Mouse (Mus musculus) neutrophil, adult 5-6 weeks (primary cell): ENCODE results near the gene Marf1. TPM values are rescaled to one million over a fixed set of nuclear protein-coding genes. Genes with fewer than 3 reads are reported as not detected.

Experiments
- ATAC-seq: fragments of 151-379, 151-347 bp; 2 replicates; pipeline ENCODE4 v1.8.0; 2017; ENCODE audit warnings: mild to moderate bottlenecking, moderate TSS enrichment; ENCODE audit not compliant: insufficient number of reproducible peaks, poor library complexity, low FRiP score, severe bottlenecking; ENCODE audit errors: extremely low read depth
- total RNA-seq: library from RNA; stranded (forward); fragments of 200-1000 nt; gene quantifications from 2 replicates; pipeline ENCODE4 v1.2.3, GENCODE M21; 2017

The Marf1 gene
- total RNA-seq, 1 experiment from 2014 or later, result 75.2 TPM

- no peak for ATAC-seq
These were observed 19.9 kb downstream of the Marf1 start for GRCm38 (mm10) chr16:14143298-14143697.

GRCm38 (mm10) chr16:14139106-14139505, 24.0 kb downstream of the Marf1 start:
- ATAC-seq, result no peak

DNA sequence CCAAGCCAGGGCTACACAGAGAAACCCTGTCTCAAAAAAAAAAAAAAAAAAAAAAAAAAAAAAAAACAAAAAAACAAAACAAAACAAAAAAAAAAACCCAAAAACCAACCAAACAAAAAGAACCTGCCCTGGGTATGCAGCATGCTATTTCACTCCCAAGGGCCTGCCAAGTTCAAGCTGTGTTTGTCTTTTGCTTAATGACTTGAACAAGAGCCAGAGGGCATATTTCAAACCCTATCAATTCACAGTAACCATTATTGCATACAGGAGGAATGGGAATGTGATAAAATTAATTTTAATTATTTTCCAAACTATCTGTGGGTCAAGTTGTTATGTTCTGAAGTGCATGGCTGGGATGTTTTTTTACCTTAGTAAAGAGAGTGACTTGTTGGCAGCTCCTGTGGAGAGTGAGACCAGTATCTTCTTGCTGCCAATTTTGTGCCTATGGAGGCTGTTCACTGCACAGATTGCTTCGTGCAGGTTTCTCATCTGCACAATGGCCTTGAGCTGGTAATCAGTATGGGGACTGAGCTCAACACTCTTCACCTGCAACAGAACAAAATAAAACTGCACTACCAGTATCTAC, 25.1 kb downstream of the Marf1 start:
- no peak for ATAC-seq

- no peak for ATAC-seq
These were observed 28.1 kb downstream of the Marf1 start for GRCm38 (mm10) chr16:14135014-14135413.

GRCm38 (mm10) chr16:14131838-14132237, 31.3 kb downstream of the Marf1 start:
- ATAC-seq, result no peak

DNA sequence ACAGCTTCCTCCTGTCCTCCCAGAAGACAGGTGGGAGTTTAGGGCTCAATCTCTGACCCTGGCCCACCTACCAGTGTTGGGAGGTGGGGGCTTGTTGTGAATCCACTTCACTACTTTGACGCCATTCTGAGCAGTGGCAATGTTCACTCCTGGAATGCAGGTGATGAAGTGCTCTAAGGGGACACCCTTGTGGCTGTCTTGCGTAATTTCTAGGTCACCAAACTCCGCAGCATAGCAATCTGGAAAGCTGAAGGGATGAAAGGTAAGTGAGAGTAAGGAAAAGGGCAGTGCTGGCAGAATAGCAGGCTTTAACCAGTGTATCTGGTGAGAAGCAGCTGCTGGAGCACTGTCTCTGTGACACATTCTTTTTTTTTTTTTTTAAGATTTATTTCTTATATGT, 31.8 kb downstream of the Marf1 start:
- ATAC-seq, result no peak

- no peak for ATAC-seq
These were observed 32.4 kb downstream of the Marf1 start for GRCm38 (mm10) chr16:14130796-14131195.

DNA sequence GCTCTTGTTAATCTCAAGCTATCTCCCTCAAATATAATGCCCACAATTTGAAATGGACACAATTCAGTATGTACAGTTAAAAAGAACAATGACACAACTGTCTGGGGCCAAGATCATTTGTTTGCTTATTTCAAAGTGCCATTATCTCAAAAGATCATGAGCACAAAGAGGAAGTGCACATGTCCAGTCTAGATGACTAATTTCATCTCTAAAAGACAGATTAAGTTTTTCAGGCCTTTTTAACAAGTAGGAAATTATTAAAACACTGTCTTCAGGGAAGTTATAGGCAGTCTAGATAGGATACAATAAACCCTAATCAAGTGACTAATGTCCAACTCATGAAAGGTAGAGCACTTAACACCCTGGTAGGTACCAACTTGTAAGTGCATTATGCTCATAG, 34.2 kb downstream of the Marf1 start:
- no peak for ATAC-seq

GRCm38 (mm10) chr16:14125253-14125652, 37.9 kb downstream of the Marf1 start:
- ATAC-seq, result no peak

GRCm38 (mm10) chr16:14124709-14125108, 38.4 kb downstream of the Marf1 start:
- no peak for ATAC-seq

DNA sequence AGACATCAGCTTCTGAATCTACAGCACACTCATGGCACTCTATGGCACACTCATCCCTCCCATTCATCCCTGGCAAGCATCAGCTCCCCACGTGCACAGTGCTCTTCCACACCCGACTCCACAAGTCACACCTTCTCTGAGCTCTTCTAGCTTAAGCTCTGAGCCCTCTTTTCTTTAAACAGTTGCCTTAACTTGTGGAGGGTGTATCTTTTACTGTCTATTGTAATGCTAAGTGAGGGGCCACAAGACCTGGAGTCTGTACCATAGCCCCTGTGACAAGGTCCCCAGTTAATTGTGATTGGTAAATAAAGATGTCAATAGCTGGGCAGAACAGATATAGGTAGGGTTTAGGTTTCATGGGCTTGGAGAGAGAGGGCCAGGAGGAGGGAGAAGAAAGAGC, 39.2 kb downstream of the Marf1 start:
- ATAC-seq, result no peak

DNA sequence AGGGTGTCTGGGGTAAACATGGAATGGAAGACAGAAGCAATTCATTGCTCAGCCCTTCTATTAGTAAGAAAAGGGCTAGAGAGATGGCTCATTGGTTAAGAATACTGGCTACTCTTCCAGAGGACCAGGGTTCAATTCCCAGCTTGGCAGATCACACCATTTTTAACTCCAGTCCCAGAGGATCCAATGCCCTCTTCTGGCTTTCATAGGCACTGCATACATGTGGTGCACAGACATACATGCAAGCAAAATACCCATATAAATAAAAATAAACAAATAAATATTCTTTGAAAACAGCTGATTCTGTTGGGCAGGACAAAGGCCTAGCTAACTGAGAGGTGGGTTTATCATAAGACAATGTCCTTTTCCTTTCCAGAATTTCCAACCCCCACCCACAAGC, 40.6 kb downstream of the Marf1 start:
- ATAC-seq, result no peak

DNA sequence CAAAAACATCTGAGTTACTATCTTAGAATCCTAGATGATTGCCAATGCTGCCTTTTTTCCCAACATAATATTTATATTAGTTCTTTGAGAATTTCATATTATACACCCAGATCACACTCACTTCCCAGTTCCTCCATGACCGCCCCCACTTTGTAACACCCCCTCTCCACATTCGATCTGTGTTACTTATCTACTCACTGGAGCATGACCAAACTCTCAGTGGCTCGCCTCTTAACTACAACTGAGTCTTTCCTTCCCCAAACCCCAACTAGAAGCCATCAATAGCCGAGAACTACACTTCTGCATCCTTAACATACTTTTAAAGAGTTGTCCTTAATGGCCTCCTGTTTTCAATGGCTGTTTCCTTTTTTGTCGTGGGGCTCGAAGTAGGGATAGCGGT, 41.6 kb downstream of the Marf1 start:
- no peak for ATAC-seq

DNA sequence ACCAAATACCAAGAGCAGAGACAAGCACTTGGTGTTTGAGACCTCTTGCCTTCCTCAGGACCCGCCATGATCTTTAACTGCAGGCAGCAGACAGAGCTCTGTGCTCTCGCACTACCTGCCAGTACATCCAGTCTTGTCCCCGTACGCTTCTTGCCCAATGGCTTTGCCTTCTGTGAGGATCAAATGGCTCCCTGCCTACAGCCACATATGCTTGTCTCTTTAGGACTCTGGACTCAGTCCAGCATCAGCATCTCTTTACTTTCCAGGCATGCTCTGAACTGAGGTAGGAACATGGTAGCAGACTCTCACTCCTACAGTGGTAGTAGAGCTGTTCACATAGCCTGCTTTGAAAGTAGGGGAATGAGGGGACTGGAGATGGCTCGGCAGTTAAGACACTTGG, 42.2 kb downstream of the Marf1 start:
- ATAC-seq, result no peak

DNA sequence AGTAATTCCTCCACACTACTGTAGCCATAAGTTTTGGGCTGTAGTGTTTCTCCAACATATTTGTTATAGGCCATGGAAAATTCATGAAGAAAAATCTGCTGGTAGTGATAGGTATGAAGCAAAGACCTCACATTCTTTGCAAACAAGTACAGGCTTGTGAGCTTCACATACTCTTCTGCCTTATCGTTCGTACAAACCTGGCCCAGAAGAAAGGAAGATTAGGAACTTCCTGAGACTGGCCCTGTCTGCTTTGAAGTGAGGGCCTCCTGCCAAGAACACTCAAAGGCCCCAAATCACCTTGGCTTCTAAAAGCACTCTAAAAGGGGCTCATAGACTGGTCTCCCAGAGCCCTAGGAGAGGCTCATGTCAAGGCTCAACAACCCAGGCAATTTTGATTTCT, 45.9 kb downstream of the Marf1 start:
- ATAC-seq, result no peak

GRCm38 (mm10) chr16:14112742-14113141, 50.4 kb downstream of the Marf1 start:
- ATAC-seq, result no peak

- ATAC-seq, result no peak
These were observed 51.0 kb downstream of the Marf1 start for GRCm38 (mm10) chr16:14112133-14112532.

DNA sequence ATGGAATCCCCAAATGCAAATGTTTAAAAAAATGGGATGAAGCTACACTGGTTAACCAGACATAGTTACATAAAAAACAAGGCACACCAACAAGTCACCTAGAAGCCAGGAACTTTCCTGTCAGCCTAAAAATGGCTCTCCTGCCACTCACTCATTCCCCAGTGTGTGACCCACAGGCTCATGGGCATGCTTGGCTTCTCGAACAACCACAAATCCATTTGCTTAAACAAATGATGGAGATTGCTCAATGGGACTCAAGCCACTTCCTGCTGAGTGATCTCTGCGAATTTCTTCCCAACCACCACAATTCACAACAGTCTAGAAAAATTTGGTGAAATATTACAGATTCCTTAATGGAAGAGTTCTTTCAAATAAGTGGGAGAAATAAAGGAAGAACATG, 52.2 kb downstream of the Marf1 start:
- no peak for ATAC-seq

- ATAC-seq, result no peak
These were observed 53.4 kb downstream of the Marf1 start for GRCm38 (mm10) chr16:14109651-14110230.

DNA sequence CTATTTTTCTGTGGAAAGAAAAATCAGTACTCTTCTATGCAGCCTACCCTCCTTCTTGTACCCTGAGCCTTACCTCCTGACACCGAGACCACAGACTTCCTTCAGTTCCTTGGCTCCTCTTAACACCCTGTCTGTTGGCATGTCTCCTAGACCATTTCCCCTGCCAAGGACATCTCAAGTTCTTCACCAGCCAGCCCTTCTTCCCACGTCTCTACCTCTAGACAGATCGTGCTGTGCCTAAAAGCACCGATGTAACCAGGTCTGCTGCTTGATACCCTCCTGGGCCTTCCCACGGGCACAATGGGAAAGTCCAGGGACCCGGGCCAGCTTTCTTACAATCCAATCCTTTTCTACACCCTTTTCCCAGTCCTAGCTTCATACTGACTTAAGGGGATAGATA, 57.3 kb downstream of the Marf1 start:
- ATAC-seq, result no peak

GRCm38 (mm10) chr16:14091771-14092170, 71.4 kb downstream of the Marf1 start:
- no peak for ATAC-seq
